1 mouse cellular context compared by ENCODE assay signal in genomic region chr7:117616277-117616676, GRCm38 (mm10).
A peak's percentile ranks its signal among the peaks of the same experiment; 100 is the strongest.
TF ChIP-seq lines count a peak whose summit lies in the region.

No protein-coding gene starts in this region.

TF ChIP-seq in CH12.LX, 34 proteins besides CTCF, POLR2A, EP300 and RAD21 (continued from another document):
- TF ChIP-seq HCFC1 (IDR thresholded peaks at IDR 0.05; ENCODE audit: low read depth, low read length) (no peak), USF1 (IDR thresholded peaks at IDR 0.05; ENCODE audit: low read depth, low read length) (no peak), MEF2A (IDR thresholded peaks at IDR 0.05; ENCODE audit: borderline replicate concordance, low read depth, low read length) (peak; percentile 68; the same call in 1 of the 2 replicates), SIN3A (IDR thresholded peaks at IDR 0.05; ENCODE audit: low read length) (peak; percentile 94), RCOR1 (conservative IDR thresholded peaks at IDR 0.05; ENCODE audit: low read depth, low read length) (no peak), USF2 (conservative IDR thresholded peaks at IDR 0.05; ENCODE audit: low read depth, low read length) (no peak), ZKSCAN1 (IDR thresholded peaks at IDR 0.05; ENCODE audit: borderline replicate concordance, low read depth, low read length) (no peak), TCF12 (IDR thresholded peaks at IDR 0.05; ENCODE audit: low read depth, low read length) (peak; percentile 97), MXI1 (IDR thresholded peaks at IDR 0.05; ENCODE audit: low read depth, low read length) (peak; percentile 81)
